Mouse (Mus musculus): Measurements from ENCODE around the gene Rbfox2.

The Rbfox2 gene

GRCm38 (mm10) chr15:77102685-77103084 is 204.1 kb downstream of the Rbfox2 start:
- DNase-seq (ENCODE audit: low spot score) = no peak

GRCm38 (mm10) chr15:77099756-77100155 is 207.0 kb downstream of the Rbfox2 start:
- DNase-seq (ENCODE audit: low spot score) = no peak

DNA sequence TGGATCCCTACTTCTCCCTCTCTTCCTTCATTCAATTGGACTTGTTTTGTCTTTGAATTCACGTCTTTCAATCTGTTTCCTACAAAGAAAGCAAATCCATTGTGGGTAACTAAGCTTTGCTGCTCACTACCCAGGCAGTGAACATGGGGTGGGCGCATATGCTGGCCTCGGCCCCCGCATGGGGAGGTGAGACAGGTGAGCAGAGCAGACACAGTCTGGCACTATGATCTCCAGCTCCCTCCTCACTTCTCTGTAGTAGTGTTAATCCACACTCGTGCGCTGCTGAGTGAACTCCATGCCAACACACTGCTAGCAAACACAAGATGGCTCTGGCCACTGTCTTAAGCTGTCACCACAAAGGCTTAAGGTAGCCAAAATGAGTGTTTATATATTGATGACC is 209.4 kb downstream of the Rbfox2 start:
- no peak for DNase-seq (ENCODE audit: low spot score)

GRCm38 (mm10) chr15:77095216-77095615 is 211.6 kb downstream of the Rbfox2 start:
- DNase-seq (ENCODE audit: low spot score) = no peak

DNA sequence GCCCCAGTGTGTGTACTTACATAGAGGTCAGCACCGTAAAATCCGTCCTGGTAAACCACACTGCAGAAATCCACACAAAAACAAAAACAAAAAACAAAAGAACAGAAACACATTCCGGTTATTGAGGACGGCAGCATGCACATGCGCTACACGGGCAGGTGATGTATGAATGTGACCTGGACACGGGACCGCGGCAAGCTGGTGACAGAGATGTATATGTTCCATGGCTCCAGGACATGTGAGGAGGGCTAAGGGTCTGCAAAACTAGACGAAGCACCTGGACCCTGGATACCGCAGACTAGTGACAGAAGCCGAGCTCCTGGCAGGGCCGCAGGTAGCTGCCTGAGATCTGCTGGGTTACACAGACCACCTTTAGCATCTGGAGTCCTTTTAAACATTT is 212.4 kb downstream of the Rbfox2 start:
- no peak for DNase-seq (ENCODE audit: low spot score)

DNA sequence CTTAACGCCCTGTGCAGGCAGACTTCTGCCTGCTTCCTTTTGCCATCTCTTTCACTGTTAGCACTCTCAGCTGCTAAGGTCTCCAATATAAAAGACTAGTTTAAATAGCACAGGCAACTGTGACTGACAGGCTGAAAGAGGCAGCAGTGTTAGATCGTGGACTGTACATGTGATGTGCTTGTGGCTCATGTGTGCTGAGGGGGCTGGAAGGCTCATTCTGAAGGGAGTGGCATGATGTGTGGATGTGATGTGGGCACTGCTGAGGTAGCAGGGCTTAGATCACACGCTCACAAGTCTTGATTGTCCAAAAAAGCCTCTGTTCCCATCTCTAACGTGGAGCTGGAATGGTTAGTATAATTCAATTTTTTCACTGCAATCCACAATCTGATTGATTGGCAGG is 215.4 kb downstream of the Rbfox2 start:
- DNase-seq (ENCODE audit: low spot score) = no peak

GRCm38 (mm10) chr15:77090531-77090930 is 216.3 kb downstream of the Rbfox2 start:
- DNase-seq (ENCODE audit: low spot score) = no peak

GRCm38 (mm10) chr15:77089249-77089648 is 217.6 kb downstream of the Rbfox2 start:
- DNase-seq (ENCODE audit: low spot score) = no peak

- no peak for DNase-seq (ENCODE audit: low spot score)
Measured at GRCm38 (mm10) chr15:77086488-77086887, 220.3 kb downstream of the Rbfox2 start.

DNA sequence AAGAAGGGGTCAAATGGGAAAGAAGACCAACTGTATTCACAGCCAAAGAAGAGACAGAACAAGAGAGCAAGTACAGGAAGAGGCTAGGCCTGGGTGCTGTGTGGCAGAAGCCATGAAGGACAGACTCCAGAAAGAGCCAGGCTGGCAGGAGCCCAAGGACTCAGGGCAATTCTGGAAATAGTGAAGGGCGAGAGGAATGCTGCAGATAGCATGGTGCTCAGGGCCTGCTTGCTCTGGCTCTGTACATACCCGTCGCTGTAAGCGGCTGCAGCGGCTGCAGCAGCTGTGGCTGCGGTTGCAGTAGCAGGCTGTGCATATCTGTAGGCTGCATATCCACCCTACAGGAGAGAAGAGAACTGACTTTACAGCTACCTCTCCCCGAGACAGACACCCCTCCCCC is 221.0 kb downstream of the Rbfox2 start:
- DNase-seq (ENCODE audit: low spot score) = no peak

DNA sequence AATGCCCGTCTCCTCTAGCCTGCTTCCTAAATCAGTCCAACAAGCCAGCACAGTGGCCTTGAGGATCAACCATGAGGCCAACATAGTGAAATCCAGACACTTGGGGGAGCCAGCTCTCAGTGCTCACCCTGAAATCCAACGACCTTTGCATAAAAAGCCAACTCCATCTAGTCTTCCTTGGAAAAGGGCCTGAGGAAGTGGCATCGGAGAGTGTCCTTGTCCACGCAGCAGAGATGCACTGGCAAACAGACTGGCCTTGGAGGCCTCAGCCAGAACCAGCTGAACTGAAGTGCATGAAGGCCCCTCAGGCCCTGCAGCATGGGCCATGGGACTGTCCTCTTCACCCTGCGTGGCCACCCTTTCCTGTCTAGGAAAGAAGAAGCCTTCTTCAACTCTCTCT is 225.3 kb downstream of the Rbfox2 start:
- DNase-seq (ENCODE audit: low spot score) = no peak

- no peak for DNase-seq (ENCODE audit: low spot score)
Measured at GRCm38 (mm10) chr15:77080684-77081254, 226.0 kb downstream of the Rbfox2 start.

- DNase-seq (ENCODE audit: low spot score) = no peak
Measured at GRCm38 (mm10) chr15:77079890-77080361, 226.9 kb downstream of the Rbfox2 start.

DNA sequence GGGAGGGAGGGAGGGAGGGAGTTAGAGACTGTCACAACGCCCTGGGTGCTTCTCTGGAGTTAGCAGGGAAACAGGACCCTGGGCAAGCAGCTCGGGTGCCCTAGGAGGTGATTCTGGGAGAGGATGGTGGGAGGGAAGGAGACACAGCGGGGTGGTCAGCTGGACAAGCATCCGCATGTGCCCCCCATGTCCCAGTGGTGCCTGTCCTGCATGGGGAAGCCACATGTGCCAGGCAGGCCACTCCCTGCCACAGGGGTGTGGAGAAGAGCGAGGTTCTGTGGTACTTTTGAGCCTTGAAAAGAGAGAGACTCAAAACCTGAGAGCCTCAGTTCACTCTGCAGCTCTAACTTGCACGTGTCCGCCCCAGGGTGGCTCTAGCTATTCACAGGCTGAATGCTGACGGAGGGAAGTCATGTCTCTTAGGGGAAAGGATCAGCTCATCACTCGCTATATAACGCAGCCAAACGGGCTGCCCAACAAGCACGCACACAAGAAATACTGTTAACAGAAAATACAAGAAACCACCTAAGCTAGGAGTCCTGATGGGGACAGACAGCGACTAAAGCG is 227.5 kb downstream of the Rbfox2 start:
- no peak for DNase-seq (ENCODE audit: low spot score)

GRCm38 (mm10) chr15:77078786-77079185 is 228.0 kb downstream of the Rbfox2 start:
- DNase-seq (ENCODE audit: low spot score) = no peak

- no peak for DNase-seq (ENCODE audit: low spot score)
Measured at GRCm38 (mm10) chr15:77077906-77078305, 228.9 kb downstream of the Rbfox2 start.

DNA sequence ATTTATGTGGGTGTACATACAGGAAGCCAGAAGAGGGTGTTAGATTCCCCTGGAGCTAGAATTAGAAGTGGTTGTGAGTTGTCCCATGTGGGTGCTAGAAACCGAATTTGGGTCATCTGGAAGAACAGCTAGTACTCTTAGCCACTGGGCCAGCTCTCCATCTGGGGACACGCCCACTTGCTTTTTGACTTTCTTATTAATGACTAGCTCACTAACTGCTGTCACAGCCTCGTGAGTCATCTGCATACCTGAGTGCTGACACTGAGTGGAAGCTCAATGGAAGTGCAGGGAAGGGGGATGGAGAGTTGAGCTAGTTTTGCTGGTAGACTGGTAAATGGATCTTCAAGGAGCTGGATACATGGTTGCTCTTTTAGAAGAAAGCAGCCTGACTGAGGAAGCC is 230.3 kb downstream of the Rbfox2 start:
- DNase-seq (ENCODE audit: low spot score) = no peak

DNA sequence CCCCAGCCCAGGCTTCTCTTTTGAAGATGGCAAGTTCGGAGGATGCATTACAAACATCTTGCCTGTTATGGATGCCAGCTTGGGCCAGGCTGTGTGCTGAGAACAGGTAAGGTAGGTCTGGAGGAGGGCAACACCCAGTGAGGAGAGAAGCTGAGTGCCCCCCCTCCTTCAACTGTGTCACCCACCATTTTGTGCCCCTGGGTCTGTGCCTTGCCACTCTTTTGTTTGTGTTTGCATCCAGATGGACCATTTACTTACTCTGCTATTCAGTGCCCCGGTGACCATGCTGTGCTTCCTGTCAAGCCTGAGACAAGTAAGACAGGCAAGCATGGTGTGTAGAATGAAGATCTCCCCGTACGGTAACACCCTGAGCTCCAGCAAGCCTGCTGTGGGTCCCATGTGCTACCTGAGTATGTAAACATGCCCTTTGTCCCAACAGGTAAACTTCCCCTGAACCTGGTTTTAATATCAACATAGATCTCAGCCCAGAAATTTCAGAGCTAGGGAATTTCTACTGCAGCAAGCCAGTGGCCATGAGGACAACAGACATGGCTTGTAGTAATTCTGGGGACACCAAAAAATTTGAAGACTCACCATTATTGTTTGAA is 234.1 kb downstream of the Rbfox2 start:
- DNase-seq (ENCODE audit: low spot score) = no peak

DNA sequence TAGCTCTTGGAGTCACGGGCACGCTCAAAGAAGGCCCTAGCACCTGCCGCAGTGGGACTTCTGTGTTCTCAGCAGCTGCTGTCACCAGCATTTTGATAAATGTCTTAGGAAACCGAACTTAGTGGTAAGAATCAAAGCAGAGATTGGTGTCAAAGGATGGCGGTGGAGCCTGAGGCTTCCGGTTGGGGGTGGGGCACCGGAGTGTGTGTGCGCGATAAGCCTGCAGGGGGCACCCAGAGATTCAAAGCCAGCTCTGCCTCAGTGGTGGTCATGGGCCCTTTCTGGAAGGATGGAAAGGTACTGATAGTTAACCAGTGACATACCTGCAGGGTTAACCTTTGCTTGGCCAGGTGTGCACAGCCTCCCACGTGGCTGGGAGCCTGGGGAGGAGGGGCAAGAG is 235.3 kb downstream of the Rbfox2 start:
- DNase-seq (ENCODE audit: low spot score) = no peak

DNA sequence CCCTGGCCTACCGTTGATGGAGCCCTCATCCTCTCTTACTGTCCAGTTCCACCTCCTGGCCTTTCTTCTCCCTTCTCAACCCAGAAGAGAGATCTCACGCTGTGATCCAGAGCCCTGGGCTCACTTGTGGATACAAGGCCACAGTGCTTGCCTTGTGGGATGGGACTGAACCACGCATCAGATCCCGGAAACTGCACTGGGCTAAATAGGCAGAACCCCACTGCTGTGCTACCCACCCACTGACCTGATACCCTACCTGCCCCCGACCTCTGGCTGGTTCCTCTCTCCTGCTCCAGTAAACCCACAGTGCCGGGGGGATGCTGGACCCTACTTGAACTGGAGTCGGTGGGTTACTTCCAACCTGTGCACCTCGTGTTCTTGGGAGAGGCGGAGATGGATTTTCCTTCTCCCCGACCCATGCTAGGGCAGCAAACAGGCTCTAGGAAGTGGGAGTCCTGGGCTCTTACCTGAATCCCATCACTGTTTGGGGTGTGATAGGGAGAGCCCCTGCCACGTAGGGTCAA is 236.0 kb downstream of the Rbfox2 start:
- no peak for DNase-seq (ENCODE audit: low spot score)

- no peak for DNase-seq (ENCODE audit: low spot score)
Measured at GRCm38 (mm10) chr15:77069019-77069418, 237.8 kb downstream of the Rbfox2 start.

- DNase-seq (ENCODE audit: low spot score) = no peak
Measured at GRCm38 (mm10) chr15:77068439-77068861, 238.4 kb downstream of the Rbfox2 start.

DNA sequence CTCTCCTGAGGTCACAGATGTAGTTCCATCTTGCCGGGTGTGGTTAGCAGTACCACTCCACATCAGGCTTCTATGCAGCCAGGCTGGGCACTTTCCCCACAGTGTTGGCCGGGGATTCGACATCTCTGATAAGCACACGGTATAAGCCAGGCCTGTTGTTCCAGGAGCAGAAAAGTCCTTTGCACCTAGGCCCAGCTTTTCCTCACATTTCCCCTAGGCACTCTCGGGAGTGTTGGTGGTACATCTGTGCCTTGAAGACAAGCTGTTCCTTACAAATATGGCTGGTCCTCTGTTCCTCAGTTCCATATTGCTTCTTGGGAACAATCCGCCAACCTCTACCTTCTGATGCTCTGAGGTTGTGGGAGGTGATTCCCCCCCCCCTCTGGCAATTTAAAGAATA is 240.6 kb downstream of the Rbfox2 start:
- no peak for DNase-seq (ENCODE audit: low spot score)
